Mouse (Mus musculus): Measurements from ENCODE around the gene Osgin1. TPM values are rescaled to one million over a fixed set of nuclear protein-coding genes. Genes with fewer than 3 reads are reported as not detected.

Gene Osgin1
- polyA plus RNA-seq, 1 experiment from 2014 or later, result 1.9 TPM

- no peaks in the 10 kb centered on the region for H3K9me3 ChIP-seq (ENCODE audit: control insufficient read depth, low read length)
- ATAC-seq (ENCODE audit: low read depth), result no peak
- no peaks in the 10 kb centered on the region for H3K36me3 ChIP-seq (ENCODE audit: control insufficient read depth, insufficient read depth, low read length)
- peaks cover 15% of the 10 kb centered on the region for H3K4me1 ChIP-seq (replicated peaks; ENCODE audit: control insufficient read depth, insufficient read depth, low read length)
- H3K27me3 ChIP-seq (ENCODE audit: control insufficient read depth, insufficient read depth, low read depth, low read length), result peaks cover 10% of the 10 kb centered on the region; the same call in 1 of the 2 replicates
- H3K4me3 ChIP-seq (ENCODE audit: low read length), result no peak overlapping the region
- H3K27ac ChIP-seq (ENCODE audit: low read length), result no peak overlapping the region
- no peak overlapping the region for H3K9ac ChIP-seq (ENCODE audit: low read length)
- no peak overlapping the region for H3K4me2 ChIP-seq (ENCODE audit: low read depth, low read length)
- WGBS, result 58% methylated on average over 10 of the region's 10 CpGs
Observed at GRCm38 (mm10) chr8:119466794-119467193, 32.9 kb downstream of the Osgin1 start.

DNA sequence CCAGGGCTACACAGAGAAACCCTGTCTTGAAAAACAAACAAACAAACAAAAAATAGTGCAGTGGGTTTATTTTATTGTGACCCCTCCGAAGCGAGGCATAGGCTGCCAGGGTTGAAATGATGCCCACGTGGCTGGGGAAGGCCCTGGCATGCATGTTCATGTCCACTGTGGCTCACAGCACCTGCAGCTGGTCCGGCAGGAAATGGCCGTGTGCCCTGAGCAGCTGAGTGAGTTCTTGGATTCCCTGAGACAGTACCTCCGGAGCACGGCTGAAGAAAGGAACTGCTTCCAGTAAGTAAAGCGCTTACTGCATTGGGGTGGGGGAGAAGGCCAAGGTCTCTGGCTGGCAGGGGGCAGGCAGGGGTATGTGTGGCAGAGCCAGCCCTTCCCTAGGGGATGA lies 34.2 kb downstream of the Osgin1 start:
- Histone ChIP-seq H3K9me3 (ENCODE audit: control insufficient read depth, low read length) (no peaks in the 10 kb centered on the region), H3K4me1 (replicated peaks; ENCODE audit: control insufficient read depth, insufficient read depth, low read length) (peaks cover 15% of the 10 kb centered on the region), H3K9ac (ENCODE audit: low read length) (no peak overlapping the region), H3K36me3 (ENCODE audit: control insufficient read depth, insufficient read depth, low read length) (no peaks in the 10 kb centered on the region), H3K27ac (ENCODE audit: low read length) (no peak overlapping the region), H3K4me3 (ENCODE audit: low read length) (no peak overlapping the region), H3K27me3 (ENCODE audit: control insufficient read depth, insufficient read depth, low read depth, low read length) (peaks cover 10% of the 10 kb centered on the region; the same call in 1 of the 2 replicates), H3K4me2 (ENCODE audit: low read depth, low read length) (no peak overlapping the region)
- 86% methylated on average over 8 of the region's 8 CpGs for WGBS
- ATAC-seq (ENCODE audit: low read depth), result no peak

DNA sequence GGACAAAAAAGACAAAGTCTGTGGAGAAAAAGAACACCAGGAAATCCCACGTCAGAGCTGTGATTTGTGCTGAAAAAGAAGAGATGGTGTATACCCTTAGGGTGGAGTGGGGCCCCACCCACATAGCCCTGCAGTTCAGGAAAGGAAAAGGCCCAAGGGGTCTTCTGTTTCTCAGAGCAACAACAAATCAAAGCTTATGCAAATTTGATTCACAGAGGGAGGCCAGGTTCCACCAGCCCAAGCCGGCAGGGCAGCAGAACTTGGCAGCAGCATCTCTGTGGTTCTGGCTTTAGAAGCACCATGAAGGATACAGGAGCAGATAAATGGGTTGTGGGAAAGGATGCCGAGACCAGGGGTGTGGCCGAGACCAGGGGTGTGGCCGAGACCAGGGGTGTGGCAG lies 44.8 kb downstream of the Osgin1 start:
- H3K27ac ChIP-seq (ENCODE audit: low read length), result no peak overlapping the region
- H3K36me3 ChIP-seq (ENCODE audit: control insufficient read depth, insufficient read depth, low read length), result no peaks in the 10 kb centered on the region
- H3K4me2 ChIP-seq (ENCODE audit: low read depth, low read length), result no peak overlapping the region
- no peak for ATAC-seq (ENCODE audit: low read depth)
- H3K27me3 ChIP-seq (ENCODE audit: control insufficient read depth, insufficient read depth, low read depth, low read length), result no peaks in the 10 kb centered on the region
- H3K4me1 ChIP-seq (replicated peaks; ENCODE audit: control insufficient read depth, insufficient read depth, low read length), result no peaks in the 10 kb centered on the region
- no peak overlapping the region for H3K9ac ChIP-seq (ENCODE audit: low read length)
- H3K4me3 ChIP-seq (ENCODE audit: low read length), result no peak overlapping the region
- no peaks in the 10 kb centered on the region for H3K9me3 ChIP-seq (ENCODE audit: control insufficient read depth, low read length)
- WGBS, result 25% methylated on average over 5 of the region's 5 CpGs

- no peaks in the 10 kb centered on the region for H3K4me1 ChIP-seq (replicated peaks; ENCODE audit: control insufficient read depth, insufficient read depth, low read length)
- H3K9ac ChIP-seq (ENCODE audit: low read length), result no peak overlapping the region
- H3K4me3 ChIP-seq (ENCODE audit: low read length), result no peak overlapping the region
- no peak overlapping the region for H3K27ac ChIP-seq (ENCODE audit: low read length)
- no peak overlapping the region for H3K4me2 ChIP-seq (ENCODE audit: low read depth, low read length)
- H3K27me3 ChIP-seq (ENCODE audit: control insufficient read depth, insufficient read depth, low read depth, low read length), result no peaks in the 10 kb centered on the region
- H3K9me3 ChIP-seq (ENCODE audit: control insufficient read depth, low read length), result no peaks in the 10 kb centered on the region
- WGBS, result 81% methylated on average over 11 of the region's 11 CpGs
- ATAC-seq (ENCODE audit: low read depth), result no peak
- H3K36me3 ChIP-seq (ENCODE audit: control insufficient read depth, insufficient read depth, low read length), result no peaks in the 10 kb centered on the region
Observed at GRCm38 (mm10) chr8:119484145-119484896, 50.4 kb downstream of the Osgin1 start.

DNA sequence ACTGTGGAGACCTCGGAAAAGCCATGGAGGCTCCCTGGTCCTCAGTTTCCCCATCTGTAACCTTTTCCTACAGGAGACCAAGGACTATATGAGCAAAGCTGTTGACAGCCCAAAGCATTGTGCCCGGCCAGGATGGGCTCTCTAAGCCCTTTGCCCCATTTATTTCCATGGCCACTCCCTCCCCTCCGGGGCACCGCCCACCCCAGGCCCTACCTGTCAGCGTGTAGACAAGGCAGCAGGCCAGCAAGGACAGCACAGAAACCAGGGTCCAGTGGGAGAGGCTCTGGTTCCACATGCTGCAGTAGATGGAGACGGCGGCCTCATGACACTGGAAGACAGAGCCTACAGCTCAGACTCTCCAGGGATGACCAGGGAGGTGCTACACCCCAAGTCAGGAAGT lies 53.2 kb downstream of the Osgin1 start:
- Histone ChIP-seq H3K4me1 (replicated peaks; ENCODE audit: control insufficient read depth, insufficient read depth, low read length) (peaks cover 10% of the 10 kb centered on the region), H3K36me3 (ENCODE audit: control insufficient read depth, insufficient read depth, low read length) (no peaks in the 10 kb centered on the region), H3K4me2 (ENCODE audit: low read depth, low read length) (no peak overlapping the region), H3K27ac (ENCODE audit: low read length) (no peak overlapping the region), H3K4me3 (ENCODE audit: low read length) (no peak overlapping the region), H3K27me3 (ENCODE audit: control insufficient read depth, insufficient read depth, low read depth, low read length) (no peaks in the 10 kb centered on the region), H3K9ac (ENCODE audit: low read length) (no peak overlapping the region), H3K9me3 (ENCODE audit: control insufficient read depth, low read length) (no peaks in the 10 kb centered on the region)
- no peak for ATAC-seq (ENCODE audit: low read depth)
- WGBS, result 64% methylated on average over 7 of the region's 7 CpGs

Other genes with a start within 250 kb of the Osgin1 start
- gene Hsbp1, start 89.6 kb upstream of the Osgin1 start, polyA plus RNA-seq (2015; fragmentation: Nextera tagmentation; extraction: Ambion mirVana), result 352 and 375 TPM in 2 replicates
- gene Mlycd, start 39.2 kb upstream of the Osgin1 start, polyA plus RNA-seq (2015; fragmentation: Nextera tagmentation; extraction: Ambion mirVana), result 12.1 and 12.3 TPM in 2 replicates
- gene Necab2, start 12.6 kb downstream of the Osgin1 start, polyA plus RNA-seq (2015; fragmentation: Nextera tagmentation; extraction: Ambion mirVana), result 1.3 and 1.4 TPM in 2 replicates
- not detected in 2 replicates for gene Slc38a8, start 67.6 kb downstream of the Osgin1 start, polyA plus RNA-seq (2015; fragmentation: Nextera tagmentation; extraction: Ambion mirVana)
- 118 and 126 TPM in 2 replicates for gene Mbtps1, start 124.6 kb downstream of the Osgin1 start, polyA plus RNA-seq (2015; fragmentation: Nextera tagmentation; extraction: Ambion mirVana)
- gene Hsdl1, start 141.1 kb downstream of the Osgin1 start, polyA plus RNA-seq (2015; fragmentation: Nextera tagmentation; extraction: Ambion mirVana), result 29.1 and 30.8 TPM in 2 replicates
- gene Dnaaf1, start 141.1 kb downstream of the Osgin1 start, polyA plus RNA-seq (2015; fragmentation: Nextera tagmentation; extraction: Ambion mirVana), result 2.7 and 3.9 TPM in 2 replicates
- gene Taf1c, start 171.1 kb downstream of the Osgin1 start, polyA plus RNA-seq (2015; fragmentation: Nextera tagmentation; extraction: Ambion mirVana), result 10.6 and 10.7 TPM in 2 replicates
- gene Adad2, start 178.6 kb downstream of the Osgin1 start, polyA plus RNA-seq (2015; fragmentation: Nextera tagmentation; extraction: Ambion mirVana), result not detected in 2 replicates
- gene Kcng4, start 201.6 kb downstream of the Osgin1 start, polyA plus RNA-seq (2015; fragmentation: Nextera tagmentation; extraction: Ambion mirVana), result 0.10 and 0.13 TPM in 2 replicates
- 10.8 and 13.0 TPM in 2 replicates for gene Wfdc1, start 232.2 kb downstream of the Osgin1 start, polyA plus RNA-seq (2015; fragmentation: Nextera tagmentation; extraction: Ambion mirVana)

All from lung, embryonic 16.5 days (tissue).